Mouse (Mus musculus) thymus, adult 2 months (tissue): ENCODE measurements at regions not wholly inside any gene's neighbourhood (a gene's known extent, or its start where the extent isn't known, plus 50 kb on each side); places are given as distances from the start of the nearest gene placed in this dataset.

Experiments
- DNase-seq: peaks from one replicate; pipeline ENCODE4 v3.0.0; 2021
- H3K27ac ChIP-seq: fragments of 200-500 bp; 2 replicates; pipeline ENCODE4 v1.5.1; 2012; ENCODE audit warnings: low read length, control low read depth; ENCODE audit not compliant: control insufficient read depth, insufficient read depth
- H3K27me3 ChIP-seq: fragments of 200-500 bp; 2 replicates; pipeline ENCODE4 v1.6.1; 2012; ENCODE audit warnings: mild to moderate bottlenecking, low read length, moderate library complexity, mixed read lengths; ENCODE audit not compliant: control insufficient read depth, insufficient read depth
- H3K36me3 ChIP-seq: fragments of 200-500 bp; 2 replicates; pipeline ENCODE4 v1.6.1; 2012; ENCODE audit warnings: mild to moderate bottlenecking, low read length, moderate library complexity; ENCODE audit not compliant: control insufficient read depth, insufficient read depth
- H3K4me1 ChIP-seq: fragments of 200-500 bp; replicated peaks from 2 replicates; pipeline ENCODE4 v1.6.1; 2012; ENCODE audit warnings: low read length; ENCODE audit not compliant: control insufficient read depth, insufficient read depth
- H3K4me3 ChIP-seq: fragments of 200-500 bp; 2 replicates; pipeline ENCODE4 v1.5.1; 2012; ENCODE audit warnings: mild to moderate bottlenecking, low read length, control low read depth, moderate library complexity; ENCODE audit not compliant: control insufficient read depth, insufficient read depth
- CTCF ChIP-seq: fragments of 200-500 bp; IDR thresholded peaks from 2 replicates; pipeline ENCODE4 v1.5.1; 2012; ENCODE audit warnings: mild to moderate bottlenecking, control low read depth, low read length, moderate library complexity, borderline replicate concordance; ENCODE audit not compliant: control insufficient read depth, poor library complexity, insufficient read depth; ENCODE audit errors: extremely low read depth
- POLR2A ChIP-seq: fragments of 200-500 bp; IDR thresholded peaks from 2 replicates; pipeline ENCODE4 v1.6.1; 2012; ENCODE audit warnings: mild to moderate bottlenecking, low read length, control low read depth, moderate library complexity; ENCODE audit not compliant: control insufficient read depth, poor library complexity, insufficient read depth; ENCODE audit errors: extremely low read depth
- WGBS: fragments of 180-500 bp; shearing (Covaris S2); methylation state at CpG from one replicate; pipeline ENCODE4 v1.1.7; 2018; 5-methylcytosine and 5-hydroxymethylcytosine counted together

GRCm38 (mm10) chr15:67904646-67905045, 1403.9 kb upstream of the Lrrc6 start:
- Histone ChIP-seq H3K27ac (no peak overlapping the region), H3K4me1 (no peaks in the 10 kb centered on the region; the same call in none of the 2 replicates), H3K4me3 (no peak overlapping the region), H3K27me3 (no peaks in the 10 kb centered on the region), H3K36me3 (no peaks in the 10 kb centered on the region)
- DNase-seq, result no peak
- no peak for TF ChIP-seq CTCF
- no peak for TF ChIP-seq POLR2A

- no peak for DNase-seq
- TF ChIP-seq CTCF, result no peak
- no peak for TF ChIP-seq POLR2A
- Histone ChIP-seq H3K4me1 (no peaks in the 10 kb centered on the region; the same call in none of the 2 replicates), H3K27ac (no peak overlapping the region), H3K36me3 (no peaks in the 10 kb centered on the region), H3K27me3 (no peaks in the 10 kb centered on the region), H3K4me3 (no peak overlapping the region)
- WGBS, result 32% methylated on average over 2 of the region's 2 CpGs
These were observed 1402.3 kb upstream of the Lrrc6 start for GRCm38 (mm10) chr15:67902982-67903381.

GRCm38 (mm10) chr15:67901191-67901601, 1400.5 kb upstream of the Lrrc6 start:
- TF ChIP-seq CTCF, result no peak
- TF ChIP-seq POLR2A, result no peak
- no peak for DNase-seq
- Histone ChIP-seq H3K4me1 (no peaks in the 10 kb centered on the region; the same call in 1 of the 2 replicates), H3K27ac (no peak overlapping the region), H3K36me3 (no peaks in the 10 kb centered on the region), H3K27me3 (no peaks in the 10 kb centered on the region), H3K4me3 (no peak overlapping the region)
- WGBS, result 90% methylated on average over 7 of the region's 7 CpGs

- DNase-seq, result no peak
- Histone ChIP-seq H3K4me3 (no peak overlapping the region), H3K27me3 (no peaks in the 10 kb centered on the region), H3K4me1 (no peaks in the 10 kb centered on the region; the same call in 1 of the 2 replicates), H3K36me3 (no peaks in the 10 kb centered on the region), H3K27ac (no peak overlapping the region)
- TF ChIP-seq POLR2A (no peak), CTCF (no peak)
- 96% methylated on average over 6 of the region's 6 CpGs for WGBS
These were observed 1399.1 kb upstream of the Lrrc6 start for GRCm38 (mm10) chr15:67899772-67900171.

- no peak overlapping the region for H3K4me3 ChIP-seq
- H3K4me1 ChIP-seq, result no peaks in the 10 kb centered on the region; the same call in 1 of the 2 replicates
- TF ChIP-seq CTCF (no peak), POLR2A (no peak)
- WGBS, result 93% methylated on average over 3 of the region's 3 CpGs
- H3K27ac ChIP-seq, result no peak overlapping the region
- H3K36me3 ChIP-seq, result no peaks in the 10 kb centered on the region
- H3K27me3 ChIP-seq, result no peaks in the 10 kb centered on the region
- DNase-seq, result no peak
These were observed 1398.3 kb upstream of the Lrrc6 start for GRCm38 (mm10) chr15:67898959-67899403.

GRCm38 (mm10) chr15:67892066-67892465, 1391.4 kb upstream of the Lrrc6 start:
- 91% methylated on average over 3 of the region's 3 CpGs for WGBS

More at GRCm38 (mm10) chr15:67892066-67892465, 1391.4 kb upstream of the Lrrc6 start:
- TF ChIP-seq CTCF (no peak), POLR2A (no peak)
- no peaks in the 10 kb centered on the region for H3K4me1 ChIP-seq
- no peak overlapping the region for H3K27ac ChIP-seq
- H3K4me3 ChIP-seq, result no peak overlapping the region
- H3K36me3 ChIP-seq, result no peaks in the 10 kb centered on the region
- no peak for DNase-seq
- H3K27me3 ChIP-seq, result no peaks in the 10 kb centered on the region
